Mouse (Mus musculus): ENCODE results near the gene Brinp2. TPM values are rescaled to one million over a fixed set of nuclear protein-coding genes. Genes with fewer than 3 reads are reported as not detected.

Brinp2 gene
- polyA plus RNA-seq, 1 experiment from 2014 or later, result 0.96 TPM

DNA sequence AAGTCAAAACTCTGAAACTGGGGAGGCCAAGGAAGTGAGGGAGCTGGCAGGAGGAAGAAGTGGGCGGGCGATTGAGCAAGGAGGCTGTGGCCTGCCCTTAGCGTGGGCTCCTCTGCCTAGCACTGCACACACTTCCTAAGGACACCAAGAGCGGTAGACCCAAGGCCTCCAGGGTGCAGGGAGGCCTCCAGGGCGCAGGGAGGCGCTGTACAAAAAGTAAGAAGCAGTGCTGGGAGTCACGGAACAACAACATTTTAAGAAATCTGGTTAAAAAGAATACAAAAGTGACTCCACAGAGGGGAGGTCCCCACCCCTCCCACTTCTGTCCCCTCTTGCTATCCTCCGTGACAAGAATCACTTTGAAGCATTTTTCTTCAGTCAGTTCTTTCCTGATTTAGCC lies 110.6 kb downstream of the Brinp2 start:
- H3K9me3 ChIP-seq, result no peaks in the 10 kb centered on the region
- no peak overlapping the region for H3K4me3 ChIP-seq
- 75% methylated on average over 8 of the region's 8 CpGs for WGBS
- H3K4me1 ChIP-seq, result no peaks in the 10 kb centered on the region
- H3K27ac ChIP-seq, result no peak overlapping the region
- no peak for ATAC-seq (ENCODE audit: insufficient number of reproducible peaks, insufficient read depth, low FRiP score, low TSS enrichment, low read depth)
- H3K4me2 ChIP-seq, result no peak overlapping the region
- no peaks in the 10 kb centered on the region for H3K36me3 ChIP-seq
- no peaks in the 10 kb centered on the region for H3K27me3 ChIP-seq
- no peak overlapping the region for H3K9ac ChIP-seq

DNA sequence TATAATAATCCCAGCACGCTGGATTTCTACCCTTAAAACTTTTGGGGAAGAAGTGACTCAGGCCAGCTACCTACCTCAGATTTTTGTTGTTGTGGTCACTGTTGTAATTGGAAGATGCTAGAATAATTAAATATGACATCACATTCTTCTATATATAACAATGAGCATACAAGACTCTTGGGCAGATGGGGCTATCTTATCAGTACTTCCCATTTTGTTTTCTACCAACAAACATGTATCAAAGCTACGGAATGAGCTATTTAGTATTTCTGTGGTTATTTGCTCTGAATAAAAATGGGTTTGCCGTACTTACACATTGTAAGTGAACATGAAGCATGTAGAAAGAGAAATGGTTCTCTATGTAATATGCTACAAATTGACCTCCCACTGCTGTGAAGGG lies 112.1 kb downstream of the Brinp2 start:
- Histone ChIP-seq H3K4me3 (no peak overlapping the region), H3K4me1 (no peaks in the 10 kb centered on the region), H3K36me3 (no peaks in the 10 kb centered on the region), H3K4me2 (no peak overlapping the region), H3K27ac (no peak overlapping the region), H3K27me3 (no peaks in the 10 kb centered on the region), H3K9ac (no peak overlapping the region), H3K9me3 (no peaks in the 10 kb centered on the region)
- WGBS, result 96% methylated on average over 3 of the region's 3 CpGs
- ATAC-seq (ENCODE audit: insufficient number of reproducible peaks, insufficient read depth, low FRiP score, low TSS enrichment, low read depth), result no peak

DNA sequence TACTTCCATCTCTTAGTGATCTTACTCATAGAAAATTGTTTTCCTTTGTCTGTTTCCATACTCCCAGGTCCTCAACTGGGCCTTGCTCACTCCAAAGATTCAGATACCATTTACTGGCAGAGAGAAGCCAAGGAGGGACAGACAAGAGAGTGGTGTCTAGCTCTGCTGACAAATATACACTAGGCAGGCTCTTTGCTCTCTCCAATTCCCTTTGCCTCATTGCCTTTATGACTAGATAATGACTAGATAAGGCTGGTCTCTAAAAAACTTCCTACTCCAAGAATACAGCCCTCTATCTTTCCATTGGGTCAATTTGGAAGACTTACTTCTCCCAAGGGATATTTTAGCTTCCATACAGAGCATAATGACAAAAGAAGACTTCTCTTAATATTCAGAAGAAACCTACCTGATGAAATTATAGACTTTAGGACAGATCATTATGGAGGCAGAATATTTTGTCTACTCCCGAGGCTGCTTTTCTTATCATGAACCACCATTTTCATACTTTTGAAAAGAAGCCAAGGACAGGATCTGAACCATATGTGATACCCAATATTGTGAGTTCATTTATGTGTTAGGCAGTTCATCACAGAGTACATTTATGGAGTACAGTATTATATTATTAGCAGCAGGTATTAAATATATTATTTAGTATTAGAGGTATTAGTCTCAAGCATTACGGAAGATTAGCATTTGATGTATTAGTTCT lies 114.1 kb downstream of the Brinp2 start:
- no peaks in the 10 kb centered on the region for H3K36me3 ChIP-seq
- H3K4me2 ChIP-seq, result no peak overlapping the region
- WGBS, result 82% methylated on average over 2 of the region's 2 CpGs
- H3K9me3 ChIP-seq, result no peaks in the 10 kb centered on the region
- no peaks in the 10 kb centered on the region for H3K4me1 ChIP-seq
- no peak overlapping the region for H3K4me3 ChIP-seq
- H3K27me3 ChIP-seq, result no peaks in the 10 kb centered on the region
- H3K27ac ChIP-seq, result no peak overlapping the region
- ATAC-seq (ENCODE audit: insufficient number of reproducible peaks, insufficient read depth, low FRiP score, low TSS enrichment, low read depth), result no peak
- no peak overlapping the region for H3K9ac ChIP-seq

DNA sequence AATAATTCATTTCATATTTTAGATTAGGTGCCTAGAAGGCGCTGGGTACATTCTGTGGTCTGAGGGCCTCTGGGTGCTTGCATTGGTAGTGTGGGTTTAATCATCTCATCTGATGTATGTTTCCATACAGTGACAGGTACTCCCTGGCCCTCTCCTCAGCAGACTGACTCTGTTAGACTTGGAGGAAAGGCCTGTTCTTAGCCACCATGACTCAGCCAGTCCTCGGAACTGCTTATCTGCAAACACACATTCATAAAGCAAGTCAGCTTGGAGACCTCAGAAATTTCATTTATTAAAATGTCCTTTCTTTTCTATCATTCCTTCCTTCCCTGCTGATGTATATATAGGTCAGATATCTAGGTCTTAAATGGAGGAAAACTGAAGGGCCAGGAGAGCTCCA lies 116.3 kb downstream of the Brinp2 start:
- Histone ChIP-seq H3K4me1 (no peaks in the 10 kb centered on the region), H3K9ac (no peak overlapping the region), H3K9me3 (no peaks in the 10 kb centered on the region), H3K4me3 (no peak overlapping the region), H3K27me3 (no peaks in the 10 kb centered on the region), H3K36me3 (no peaks in the 10 kb centered on the region), H3K27ac (no peak overlapping the region), H3K4me2 (no peak overlapping the region)
- 85% methylated on average over 2 of the region's 2 CpGs for whole genome bisulfite sequencing
- no peak for ATAC-seq (ENCODE audit: insufficient number of reproducible peaks, insufficient read depth, low FRiP score, low TSS enrichment, low read depth)

DNA sequence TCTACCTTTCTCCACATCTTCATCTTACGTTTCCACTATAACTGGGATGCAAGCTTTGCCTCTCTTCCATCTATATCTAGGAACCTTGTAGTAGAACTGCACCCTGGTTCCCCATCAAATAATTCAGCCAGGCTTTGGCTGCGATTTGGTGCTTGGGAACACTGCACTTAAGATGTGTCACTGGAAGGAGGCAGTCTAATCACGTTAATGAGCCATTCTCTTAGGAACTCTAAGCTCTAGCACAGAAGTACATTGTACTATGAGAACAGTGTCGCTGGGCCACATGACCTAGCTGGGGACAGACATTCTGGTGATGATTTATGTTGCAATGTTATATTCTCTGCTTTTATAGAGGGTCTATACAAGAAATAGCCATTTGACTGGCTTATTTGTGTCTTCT lies 117.4 kb downstream of the Brinp2 start:
- no peak for ATAC-seq (ENCODE audit: insufficient number of reproducible peaks, insufficient read depth, low FRiP score, low TSS enrichment, low read depth)
- WGBS, result 48% methylated on average over 4 of the region's 4 CpGs

DNA sequence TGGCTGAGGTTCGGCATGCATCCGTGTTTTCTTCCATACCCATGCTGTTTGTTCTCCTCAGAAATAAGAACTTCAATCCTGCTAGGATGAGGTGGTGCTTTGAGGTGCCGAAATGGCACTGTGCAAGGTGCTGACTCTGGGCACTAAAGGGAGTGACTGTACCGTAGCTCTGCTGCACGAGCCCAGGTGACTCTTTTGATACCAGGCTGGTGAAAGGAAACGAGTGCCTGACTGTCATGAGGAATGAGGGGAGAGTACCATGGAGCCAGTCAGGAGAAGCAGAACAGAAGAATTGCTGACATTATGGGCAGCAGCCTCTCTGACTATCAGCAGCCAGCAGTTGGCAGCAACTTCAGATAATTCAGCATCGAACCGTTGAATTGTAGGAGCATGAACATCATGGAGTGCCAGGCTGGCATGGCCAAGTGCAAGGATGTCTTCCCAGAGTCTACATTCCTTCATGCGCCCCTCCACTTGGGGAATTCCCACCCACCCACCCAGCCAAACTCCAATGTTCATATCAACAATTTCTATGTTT lies 127.4 kb downstream of the Brinp2 start:
- Histone ChIP-seq H3K27me3 (no peaks in the 10 kb centered on the region), H3K4me2 (no peak overlapping the region), H3K4me1 (0 out of 2 replicates have a peak, but pooled peaks cover 5% of the 10 kb centered on the region), H3K27ac (no peak overlapping the region), H3K9ac (no peak overlapping the region), H3K36me3 (no peaks in the 10 kb centered on the region), H3K4me3 (no peak overlapping the region), H3K9me3 (no peaks in the 10 kb centered on the region)
- WGBS, result 91% methylated on average over 9 of the region's 9 CpGs
- no peak for ATAC-seq (ENCODE audit: insufficient number of reproducible peaks, insufficient read depth, low FRiP score, low TSS enrichment, low read depth)

More for the DNA sequence above, 117.4 kb downstream of the Brinp2 start:
- Histone ChIP-seq H3K9ac (no peak overlapping the region), H3K4me3 (no peak overlapping the region), H3K36me3 (no peaks in the 10 kb centered on the region), H3K27ac (no peak overlapping the region), H3K4me1 (no peaks in the 10 kb centered on the region), H3K4me2 (no peak overlapping the region), H3K27me3 (no peaks in the 10 kb centered on the region), H3K9me3 (no peaks in the 10 kb centered on the region)

DNA sequence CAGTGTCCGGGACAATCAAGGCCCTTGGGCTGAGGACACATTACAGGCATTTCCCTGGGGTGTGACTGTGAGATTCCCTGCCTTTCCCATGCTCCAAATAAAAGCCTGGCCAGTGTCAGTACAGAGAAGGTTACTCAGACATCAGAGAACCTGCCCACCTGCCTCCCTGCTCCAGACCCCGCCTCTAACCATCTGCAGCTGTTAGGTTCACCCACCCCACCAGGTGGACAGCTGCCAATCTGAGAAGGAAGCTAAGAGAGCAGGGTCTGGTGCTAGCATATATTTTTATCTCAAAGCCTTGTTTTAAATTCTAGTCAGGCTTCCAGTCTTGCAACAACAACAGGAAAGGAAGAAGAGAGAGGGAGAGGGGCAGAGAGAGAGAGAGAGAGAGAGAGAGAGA lies 128.9 kb downstream of the Brinp2 start:
- H3K4me2 ChIP-seq, result no peak overlapping the region
- WGBS, result 66% methylated on average over 2 of the region's 2 CpGs
- H3K27ac ChIP-seq, result no peak overlapping the region
- H3K9ac ChIP-seq, result no peak overlapping the region
- no peaks in the 10 kb centered on the region for H3K9me3 ChIP-seq
- H3K4me1 ChIP-seq, result 0 out of 2 replicates have a peak, but pooled peaks cover 5% of the 10 kb centered on the region
- no peaks in the 10 kb centered on the region for H3K36me3 ChIP-seq
- no peaks in the 10 kb centered on the region for H3K27me3 ChIP-seq
- ATAC-seq (ENCODE audit: insufficient number of reproducible peaks, insufficient read depth, low FRiP score, low TSS enrichment, low read depth), result 0 out of 2 replicates have a peak, but pooled peaks have one; percentile 32
- no peak overlapping the region for H3K4me3 ChIP-seq

DNA sequence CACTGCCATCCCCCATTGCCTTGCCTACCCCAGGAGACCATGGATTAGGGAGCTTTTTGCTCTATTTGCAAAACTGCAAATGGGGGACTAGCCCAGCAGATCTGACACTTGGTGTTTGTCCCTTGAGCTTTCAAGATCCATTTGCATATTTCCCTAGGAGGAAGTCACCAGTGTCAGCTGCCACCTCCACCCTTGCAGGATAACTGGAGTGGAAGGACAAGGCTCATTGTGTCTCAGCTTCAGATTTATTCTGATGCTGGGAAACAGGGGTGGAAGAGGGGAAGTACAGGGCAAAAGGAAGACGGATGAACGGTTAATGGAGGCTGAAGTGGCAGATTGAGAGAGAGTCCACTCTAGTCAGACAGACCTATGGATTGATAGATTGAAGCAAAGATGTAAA lies 129.4 kb downstream of the Brinp2 start:
- ATAC-seq (ENCODE audit: insufficient number of reproducible peaks, insufficient read depth, low FRiP score, low TSS enrichment, low read depth), result no peak
- H3K36me3 ChIP-seq, result no peaks in the 10 kb centered on the region
- no peak overlapping the region for H3K4me3 ChIP-seq
- H3K27ac ChIP-seq, result no peak overlapping the region
- no peak overlapping the region for H3K4me2 ChIP-seq
- 0 out of 2 replicates have a peak, but pooled peaks cover 5% of the 10 kb centered on the region for H3K4me1 ChIP-seq
- no peak overlapping the region for H3K9ac ChIP-seq
- WGBS, result 51% methylated on average over 2 of the region's 2 CpGs
- H3K9me3 ChIP-seq, result no peaks in the 10 kb centered on the region
- H3K27me3 ChIP-seq, result no peaks in the 10 kb centered on the region

DNA sequence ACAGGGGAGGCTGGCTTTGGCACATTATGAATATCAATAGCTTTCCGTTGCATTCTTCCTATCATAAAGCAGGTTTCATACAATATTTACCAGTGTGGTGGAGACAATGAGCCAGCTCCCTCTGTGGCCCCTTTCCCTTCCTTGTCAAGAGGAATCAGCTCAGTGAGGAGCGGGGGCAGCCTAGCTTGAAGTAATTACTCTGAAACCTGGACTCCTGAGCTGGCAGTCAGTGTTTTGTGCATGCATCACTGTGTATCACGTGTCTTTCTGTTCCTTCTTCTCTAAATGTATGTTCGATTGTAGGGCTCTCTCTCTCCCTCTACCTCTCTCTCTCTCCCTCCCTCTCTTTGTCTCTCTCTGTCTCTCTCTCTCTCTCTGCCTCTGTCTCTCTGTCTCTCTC lies 135.1 kb downstream of the Brinp2 start:
- Histone ChIP-seq H3K4me3 (no peak overlapping the region), H3K36me3 (no peaks in the 10 kb centered on the region), H3K27ac (no peak overlapping the region), H3K9ac (no peak overlapping the region), H3K27me3 (no peaks in the 10 kb centered on the region), H3K9me3 (no peaks in the 10 kb centered on the region), H3K4me1 (peaks cover 5% of the 10 kb centered on the region), H3K4me2 (no peak overlapping the region)
- WGBS, result 45% methylated on average over 4 of the region's 4 CpGs
- no peak for ATAC-seq (ENCODE audit: insufficient number of reproducible peaks, insufficient read depth, low FRiP score, low TSS enrichment, low read depth)

DNA sequence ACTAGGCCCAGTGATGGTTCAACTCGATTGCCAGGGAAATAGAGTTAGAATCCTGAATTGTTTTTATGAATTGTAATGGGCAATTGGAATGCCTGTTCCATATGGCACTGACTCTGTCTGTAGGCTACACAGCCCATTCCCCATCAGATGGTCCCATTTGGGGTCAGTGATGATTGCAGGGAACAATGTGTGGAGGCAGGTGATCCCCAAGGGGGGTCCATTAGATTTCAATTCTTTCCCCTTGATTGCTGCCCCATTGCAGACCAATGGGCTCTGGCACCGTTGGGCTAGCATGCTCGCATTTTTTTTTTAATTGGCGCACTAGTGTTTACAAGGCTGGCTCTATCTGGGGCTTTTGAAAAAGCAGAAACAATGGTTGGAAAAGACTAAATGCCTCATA lies 136.0 kb downstream of the Brinp2 start:
- no peaks in the 10 kb centered on the region for H3K27me3 ChIP-seq
- H3K4me1 ChIP-seq, result peaks cover 5% of the 10 kb centered on the region
- no peaks in the 10 kb centered on the region for H3K9me3 ChIP-seq
- no peaks in the 10 kb centered on the region for H3K36me3 ChIP-seq
- H3K4me2 ChIP-seq, result no peak overlapping the region
- no peak overlapping the region for H3K27ac ChIP-seq
- H3K4me3 ChIP-seq, result no peak overlapping the region
- H3K9ac ChIP-seq, result no peak overlapping the region
- WGBS, result 84% methylated on average over 4 of the region's 4 CpGs
- ATAC-seq (ENCODE audit: insufficient number of reproducible peaks, insufficient read depth, low FRiP score, low TSS enrichment, low read depth), result no peak

DNA sequence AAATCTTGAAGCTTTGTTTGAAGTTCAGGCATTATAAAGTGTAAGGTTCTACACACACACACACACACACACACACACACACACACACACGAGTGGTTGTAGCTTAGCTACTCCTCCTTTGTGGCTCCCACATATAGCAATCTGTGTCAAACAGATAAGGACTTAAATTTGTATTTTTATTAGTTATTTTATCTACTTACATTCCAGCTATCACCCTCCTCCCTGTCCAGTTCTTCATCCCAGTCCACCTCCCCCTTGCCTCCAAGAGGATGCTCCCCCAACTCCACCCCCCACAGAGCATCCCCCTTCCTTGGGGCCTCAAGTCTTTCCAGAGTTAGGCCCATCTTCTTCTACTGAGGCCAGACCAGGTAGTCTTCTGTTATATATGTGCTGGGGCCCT lies 137.4 kb downstream of the Brinp2 start:
- no peak overlapping the region for H3K27ac ChIP-seq
- no peak overlapping the region for H3K9ac ChIP-seq
- H3K27me3 ChIP-seq, result no peaks in the 10 kb centered on the region
- ATAC-seq (ENCODE audit: insufficient number of reproducible peaks, insufficient read depth, low FRiP score, low TSS enrichment, low read depth), result no peak
- 81% methylated on average over 1 of the region's 1 CpGs for WGBS
- peaks cover 5% of the 10 kb centered on the region for H3K4me1 ChIP-seq
- no peaks in the 10 kb centered on the region for H3K36me3 ChIP-seq
- no peak overlapping the region for H3K4me3 ChIP-seq
- no peak overlapping the region for H3K4me2 ChIP-seq
- H3K9me3 ChIP-seq, result no peaks in the 10 kb centered on the region

DNA sequence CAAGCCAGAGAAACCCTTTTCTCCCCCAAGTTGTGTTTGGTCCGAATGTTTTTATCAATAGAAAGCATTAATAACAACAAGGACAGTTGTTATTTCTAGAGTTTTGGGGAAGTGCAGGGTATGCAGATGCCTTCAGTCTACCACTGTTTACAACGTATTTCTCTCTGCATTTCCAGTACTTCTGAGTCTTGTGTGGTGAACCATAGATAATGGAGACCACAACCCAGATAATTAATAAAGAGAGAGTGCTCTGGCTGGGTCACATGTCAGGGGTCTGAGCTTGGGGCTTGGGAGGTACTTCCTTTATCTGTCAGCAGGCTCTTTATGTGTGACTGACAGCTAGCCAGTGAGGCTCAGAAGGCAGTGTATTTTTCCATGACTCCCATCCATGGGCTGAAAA lies 137.8 kb downstream of the Brinp2 start:
- Histone ChIP-seq H3K4me2 (no peak overlapping the region), H3K9me3 (no peaks in the 10 kb centered on the region), H3K4me3 (no peak overlapping the region), H3K9ac (no peak overlapping the region), H3K4me1 (peaks cover 5% of the 10 kb centered on the region), H3K36me3 (no peaks in the 10 kb centered on the region), H3K27me3 (no peaks in the 10 kb centered on the region), H3K27ac (no peak overlapping the region)
- WGBS, result 61% methylated on average over 2 of the region's 2 CpGs
- ATAC-seq (ENCODE audit: insufficient number of reproducible peaks, insufficient read depth, low FRiP score, low TSS enrichment, low read depth), result no peak
